Mouse (Mus musculus): ENCODE data around the gene Atp6v0e.

DNA sequence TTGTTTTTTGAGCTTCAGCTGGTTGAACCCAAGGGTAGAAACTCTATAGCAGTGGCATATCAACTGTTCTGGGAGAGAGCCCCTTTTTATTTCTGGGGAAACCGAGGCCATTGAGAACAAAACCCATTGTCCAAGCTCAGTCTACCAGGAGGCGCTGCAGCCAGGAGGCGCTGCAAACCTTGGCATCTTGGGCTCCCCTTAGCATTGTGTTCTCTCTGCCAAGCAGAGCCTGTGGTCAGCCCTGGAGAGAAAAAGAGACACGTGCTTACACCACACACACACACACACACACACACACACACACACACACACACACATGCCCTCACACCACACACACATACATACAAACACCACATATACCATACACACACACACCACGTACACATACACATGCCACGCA, 42.7 kb upstream of the Atp6v0e start:
- TF ChIP-seq CTCF (IDR thresholded peaks at IDR 0.05) (no peak), EP300 (IDR thresholded peaks at IDR 0.05) (no peak)

All from lung, postnatal 0 days (tissue).